Mouse (Mus musculus) central nervous system, embryonic 14 days (tissue): ENCODE data around the gene Olfr1275. TPM values are rescaled to one million over a fixed set of nuclear protein-coding genes. Genes with fewer than 3 reads are reported as not detected.

Source experiments
- polyA plus RNA-seq: library from polyadenylated mRNA; depleted of rRNA; stranded (reverse); fragments of >200 nt; gene quantifications from 2 replicates; pipeline ENCODE4 v1.2.3, GENCODE M21; 2012; rRNA removed

Gene Olfr1275
- not detected in 2 replicates for polyA plus RNA-seq

GRCm38 (mm10) chr2:111235186-111235585, at the start of gene Olfr1275:
Olfr1275 (minus strand) TSS chr2:111235286.

GRCm38 (mm10) chr2:111274006-111274405, 38.9 kb upstream of the Olfr1275 start, which contains the start of gene Olfr1277:
Olfr1277 (minus strand) TSS chr2:111274106.

GRCm38 (mm10) chr2:111254216-111254615, 19.1 kb upstream of the Olfr1275 start, which contains the start of gene Olfr1276:
Olfr1276 (plus strand) TSS chr2:111254516.

GRCm38 (mm10) chr2:111229502-111229901, 5.6 kb downstream of the Olfr1275 start, which contains the start of gene 4930430A15Rik:
4930430A15Rik (minus strand) TSS chr2:111229602.

Other genes starting within 250 kb of the Olfr1275 start
- gene Gm13941, start 129.3 kb downstream of the Olfr1275 start, polyA plus RNA-seq, result not detected in 2 replicates
- not detected in 2 replicates for gene Gm15130, start 82.3 kb downstream of the Olfr1275 start, polyA plus RNA-seq
- not detected in 2 replicates for gene 4930430A15Rik, start 5.7 kb downstream of the Olfr1275 start, polyA plus RNA-seq
- gene Olfr1276, start 19.2 kb upstream of the Olfr1275 start, polyA plus RNA-seq, result not detected in 2 replicates
- not detected in 2 replicates for gene Olfr1277, start 38.8 kb upstream of the Olfr1275 start, polyA plus RNA-seq
- gene Olfr1278, start 54.9 kb upstream of the Olfr1275 start, polyA plus RNA-seq, result not detected in 2 replicates
- not detected in 2 replicates for gene Olfr1279, start 65.3 kb upstream of the Olfr1275 start, polyA plus RNA-seq
- gene Olfr1280, start 78.7 kb upstream of the Olfr1275 start, polyA plus RNA-seq, result not detected in 2 replicates
- gene Olfr1281, start 91.2 kb upstream of the Olfr1275 start, polyA plus RNA-seq, result not detected in 2 replicates
- gene Olfr1282, start 100.8 kb upstream of the Olfr1275 start, polyA plus RNA-seq, result not detected in 2 replicates
- not detected in 2 replicates for gene Olfr1283, start 131.5 kb upstream of the Olfr1275 start, polyA plus RNA-seq
- gene Olfr1284, start 140.2 kb upstream of the Olfr1275 start, polyA plus RNA-seq, result not detected in 2 replicates
- not detected in 2 replicates for gene Olfr1286, start 187.8 kb upstream of the Olfr1275 start, polyA plus RNA-seq
- gene Olfr1287, start 213.9 kb upstream of the Olfr1275 start, polyA plus RNA-seq, result not detected in 2 replicates
- gene Olfr1288, start 238.8 kb upstream of the Olfr1275 start, polyA plus RNA-seq, result not detected in 2 replicates
- gene Olfr1289, start 245.5 kb upstream of the Olfr1275 start, polyA plus RNA-seq, result not detected in 2 replicates